Mouse (Mus musculus) retina, postnatal 1 day (tissue): Measurements from ENCODE around the gene Dlgap5.

Experiments used
- DNase-seq: peaks from one replicate; pipeline ENCODE4 v3.0.0-alpha.2; 2012

The Dlgap5 gene

DNA sequence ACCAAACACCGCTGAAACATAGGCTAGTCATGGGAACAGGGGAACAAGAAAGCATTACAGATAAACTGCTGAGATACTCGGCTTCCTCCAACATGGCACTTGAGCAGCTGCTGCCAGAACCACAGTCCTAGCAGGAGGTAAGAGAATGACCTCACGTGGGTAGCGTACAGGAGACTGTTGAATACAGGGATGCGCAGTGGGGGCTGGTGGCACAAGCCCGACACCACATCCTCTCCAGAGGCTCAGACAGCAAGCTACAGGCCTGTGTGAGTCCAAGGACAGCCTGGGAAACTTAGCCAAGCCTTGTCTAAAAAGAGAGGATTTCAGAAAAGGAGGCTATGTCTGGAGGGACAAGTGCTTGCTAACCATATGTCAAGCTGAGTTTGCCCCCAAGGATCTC is 23.2 kb downstream of the Dlgap5 start:
- DNase-seq, result no peak

- no peak for DNase-seq
Observed at GRCm38 (mm10) chr14:47393354-47394094, 24.7 kb downstream of the Dlgap5 start.

GRCm38 (mm10) chr14:47386125-47386524 is 32.1 kb downstream of the Dlgap5 start:
- DNase-seq, result no peak

- no peak for DNase-seq
Observed at GRCm38 (mm10) chr14:47384653-47385052, 33.6 kb downstream of the Dlgap5 start.

DNA sequence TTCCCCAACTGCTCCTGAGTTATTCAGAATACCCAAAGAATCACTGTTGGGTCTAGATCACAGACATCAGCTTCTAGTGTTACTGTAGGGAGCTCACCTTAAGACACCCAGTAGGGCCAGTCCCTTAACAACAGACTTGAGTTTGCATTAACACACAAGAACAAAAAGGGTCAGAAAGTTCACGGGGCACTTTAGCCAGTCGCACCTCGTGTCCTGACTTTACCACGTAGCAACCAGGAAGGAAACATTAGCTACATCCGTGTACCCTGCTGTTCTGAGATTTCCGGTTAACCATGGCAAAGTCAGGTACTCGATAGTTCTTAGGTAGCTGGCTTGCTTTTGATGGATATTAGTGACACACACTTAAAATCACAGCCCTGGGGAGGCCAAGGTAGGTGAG is 34.3 kb downstream of the Dlgap5 start:
- no peak for DNase-seq

DNA sequence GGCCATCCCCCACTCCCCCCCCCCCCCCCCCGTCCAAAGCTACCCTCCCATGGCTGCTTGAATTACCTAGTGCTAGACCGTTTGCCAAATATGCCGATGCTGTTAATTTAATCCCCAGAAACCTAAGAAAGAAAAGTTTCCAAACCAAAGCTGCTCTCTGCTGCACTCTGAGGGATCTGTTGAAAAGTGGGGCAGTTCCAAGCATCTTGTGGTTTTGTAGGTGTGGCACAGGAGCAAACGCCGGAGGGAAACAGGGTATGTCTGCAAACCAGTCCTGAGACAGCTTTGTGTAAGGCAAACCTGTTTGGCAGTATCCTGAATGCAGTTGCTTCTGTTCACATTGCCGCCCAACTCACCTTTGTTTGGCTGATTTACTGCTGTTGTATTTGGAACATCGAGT is 39.9 kb downstream of the Dlgap5 start:
- no peak for DNase-seq

DNA sequence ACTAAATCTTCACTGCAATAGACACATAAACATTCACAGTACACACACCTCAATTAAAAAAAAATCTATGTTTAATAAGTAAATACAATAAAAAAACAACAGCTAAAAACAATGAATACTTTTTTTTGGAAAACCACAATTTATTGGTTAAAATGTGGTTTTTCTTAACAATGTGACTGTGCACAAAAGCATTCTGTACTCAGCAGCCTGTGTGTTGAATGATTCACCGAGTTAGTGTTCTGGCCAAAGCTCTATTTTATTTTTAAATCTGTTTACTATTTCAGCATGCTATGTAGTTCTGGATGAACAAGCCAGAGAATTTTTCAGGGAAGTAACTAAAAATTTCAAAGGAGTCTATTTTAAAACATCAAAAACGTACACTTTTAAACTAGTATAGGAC is 41.7 kb downstream of the Dlgap5 start:
- DNase-seq, result no peak

DNA sequence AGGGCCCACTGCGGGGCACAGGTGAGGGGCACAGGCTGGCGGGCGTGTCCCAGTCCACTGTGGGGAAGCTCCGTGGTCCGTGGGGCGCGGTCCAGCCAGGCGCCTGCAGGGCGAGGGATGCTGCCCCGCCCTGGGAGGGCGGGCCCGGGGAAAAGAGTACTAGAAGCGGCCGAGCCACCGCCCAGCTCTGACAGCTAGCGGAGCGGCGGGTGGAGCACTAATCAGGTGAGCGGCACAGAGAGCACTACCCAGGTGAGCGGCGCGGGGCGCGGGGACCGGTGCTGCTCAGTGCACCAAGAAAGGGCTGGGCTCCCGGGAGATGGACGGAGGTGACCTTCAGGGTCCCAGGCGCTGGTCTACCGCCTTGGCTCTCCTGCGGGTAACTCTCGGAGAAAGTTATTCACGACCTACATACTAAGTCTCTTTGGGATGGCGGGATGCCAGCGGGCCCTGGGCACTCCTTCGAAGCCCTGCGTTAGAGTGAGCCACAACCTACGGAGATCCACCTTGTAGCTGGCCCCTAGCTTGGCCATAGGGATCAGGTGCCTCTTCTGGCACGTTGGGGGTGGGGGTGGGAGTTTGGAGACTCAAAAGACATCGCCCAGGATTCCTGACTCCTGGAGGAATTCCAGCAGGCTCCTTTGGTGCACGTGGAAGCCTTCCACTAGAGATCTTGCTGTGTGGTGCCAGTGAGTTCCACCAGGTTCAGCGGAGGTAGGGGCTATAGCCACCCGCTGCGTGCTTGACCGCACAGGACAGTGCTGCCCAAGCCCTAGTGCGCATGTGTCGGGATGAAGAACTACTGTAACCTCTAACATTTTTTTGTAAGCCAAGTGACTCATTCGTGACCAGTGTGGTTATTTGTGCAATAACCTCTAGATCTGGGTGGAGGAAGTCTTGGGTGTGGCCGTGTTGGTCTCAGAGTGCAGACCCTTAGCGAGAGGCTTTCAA is 44.2 kb downstream of the Dlgap5 start:
- DNase-seq, result peak; percentile 16

- DNase-seq, result no peak
Observed at GRCm38 (mm10) chr14:47371689-47372088, 46.5 kb downstream of the Dlgap5 start.

GRCm38 (mm10) chr14:47370790-47371189 is 47.4 kb downstream of the Dlgap5 start:
- DNase-seq, result no peak

DNA sequence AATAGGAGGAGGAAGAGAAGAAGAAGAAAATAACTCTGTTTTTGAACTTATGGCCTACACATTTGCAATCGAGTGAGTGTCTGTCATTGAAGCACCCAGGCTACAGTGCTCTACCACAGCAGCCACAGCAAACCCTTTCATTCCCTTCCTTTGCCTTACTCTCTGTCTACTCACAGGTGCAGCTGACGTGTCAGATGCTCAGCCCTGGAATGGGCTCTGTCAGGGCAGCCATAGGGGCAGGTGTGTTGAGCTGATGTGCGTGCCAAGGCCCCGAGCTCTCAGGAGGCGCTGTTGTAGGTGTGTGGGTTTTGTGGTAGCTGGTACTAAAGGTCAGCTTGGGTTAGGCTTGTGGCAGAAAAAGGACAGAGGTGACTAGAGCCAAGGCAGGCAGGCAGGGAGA is 48.5 kb downstream of the Dlgap5 start:
- DNase-seq, result no peak

DNA sequence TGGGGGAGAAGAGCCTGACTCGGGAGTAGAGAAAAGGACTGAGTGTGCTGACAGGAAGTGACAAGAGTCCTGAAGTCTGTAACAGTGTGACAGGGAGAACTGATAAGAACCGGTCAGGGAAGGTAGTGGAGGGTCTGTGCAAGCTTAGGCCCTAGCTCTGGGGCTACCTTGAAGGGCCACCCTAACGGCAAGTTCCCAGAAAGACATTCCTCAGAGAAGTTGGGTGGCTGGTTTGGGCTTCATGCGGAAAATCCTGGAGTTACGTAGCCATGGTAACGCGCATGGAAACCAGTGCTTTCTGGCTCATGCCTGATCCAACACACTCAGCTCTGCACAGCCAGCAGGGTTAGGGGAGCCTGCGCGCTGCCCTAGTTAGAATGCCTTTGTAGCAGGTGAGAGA is 50.7 kb downstream of the Dlgap5 start, which contains the start of gene Lgals3:
Lgals3 (plus strand) TSS at position 291 of the 400 bp plus-strand sequence.
- DNase-seq, result peak; percentile 72

DNA sequence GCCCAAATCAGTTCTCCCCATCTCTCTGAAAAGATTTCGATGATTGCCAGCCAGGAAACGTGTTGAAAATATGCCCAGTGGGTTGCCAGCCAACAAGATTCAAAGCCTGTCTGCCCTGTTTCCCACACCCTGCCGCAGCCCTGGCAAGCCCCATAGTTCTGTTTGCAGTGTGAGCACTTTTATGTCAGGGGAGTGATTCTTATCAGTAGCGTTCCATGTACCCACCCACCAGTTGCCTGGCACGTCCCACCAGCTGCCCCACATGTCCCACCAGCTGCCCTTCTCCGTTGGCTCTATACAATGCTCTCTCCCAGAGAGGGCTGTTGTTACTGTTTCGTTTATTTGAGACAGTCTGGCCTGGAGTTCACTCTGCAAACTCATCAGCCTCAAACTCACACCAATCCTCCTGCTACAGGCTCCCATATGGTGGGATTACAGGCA is 51.3 kb downstream of the Dlgap5 start:
- DNase-seq, result peak; percentile 47

- peak; percentile 78 for DNase-seq
Observed at GRCm38 (mm10) chr14:47364742-47365449, 53.3 kb downstream of the Dlgap5 start.

GRCm38 (mm10) chr14:47361899-47362298 is 56.3 kb downstream of the Dlgap5 start:
- DNase-seq, result no peak

GRCm38 (mm10) chr14:47361418-47361817 is 56.8 kb downstream of the Dlgap5 start:
- no peak for DNase-seq

DNA sequence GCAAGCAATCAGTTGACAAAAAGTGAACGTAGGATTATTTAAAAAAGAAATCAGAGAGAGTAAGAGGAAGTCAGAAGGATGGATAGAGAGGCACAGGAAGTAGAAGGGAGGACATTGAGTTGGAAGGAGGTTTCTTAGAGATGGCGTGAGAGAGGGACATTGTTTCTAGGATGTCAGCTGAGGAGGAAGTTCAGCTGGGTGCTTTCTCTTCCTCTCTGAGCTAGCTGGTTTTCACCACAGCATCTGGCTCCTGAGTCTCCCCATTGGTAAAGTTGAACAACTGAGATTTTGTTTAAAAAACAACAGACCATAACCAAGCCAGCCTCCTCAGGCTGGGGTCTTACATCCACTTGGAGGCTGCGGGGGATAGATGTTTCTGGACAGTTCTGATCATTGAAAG is 58.6 kb downstream of the Dlgap5 start:
- DNase-seq, result no peak

GRCm38 (mm10) chr14:47356622-47357021 is 61.6 kb downstream of the Dlgap5 start:
- DNase-seq, result no peak

DNA sequence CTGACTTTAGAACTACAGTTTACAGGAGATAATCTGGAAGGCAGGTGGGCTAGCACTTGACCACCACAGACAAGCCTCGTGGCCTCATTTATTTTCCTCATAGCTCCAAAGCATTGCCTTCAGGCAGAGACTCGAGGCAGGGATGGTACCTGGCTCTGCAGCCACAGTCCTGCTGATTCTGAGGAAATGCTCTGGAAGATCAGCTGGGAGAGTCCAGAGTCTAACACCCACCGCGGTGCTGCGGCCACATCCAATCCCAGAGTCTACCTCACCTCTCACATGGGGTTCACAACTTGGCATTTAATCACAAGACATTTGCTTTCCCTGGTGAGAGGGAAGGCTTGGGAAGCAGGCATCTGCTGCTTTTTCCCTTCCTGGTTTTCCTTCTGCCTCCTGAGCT is 63.3 kb downstream of the Dlgap5 start:
- no peak for DNase-seq

DNA sequence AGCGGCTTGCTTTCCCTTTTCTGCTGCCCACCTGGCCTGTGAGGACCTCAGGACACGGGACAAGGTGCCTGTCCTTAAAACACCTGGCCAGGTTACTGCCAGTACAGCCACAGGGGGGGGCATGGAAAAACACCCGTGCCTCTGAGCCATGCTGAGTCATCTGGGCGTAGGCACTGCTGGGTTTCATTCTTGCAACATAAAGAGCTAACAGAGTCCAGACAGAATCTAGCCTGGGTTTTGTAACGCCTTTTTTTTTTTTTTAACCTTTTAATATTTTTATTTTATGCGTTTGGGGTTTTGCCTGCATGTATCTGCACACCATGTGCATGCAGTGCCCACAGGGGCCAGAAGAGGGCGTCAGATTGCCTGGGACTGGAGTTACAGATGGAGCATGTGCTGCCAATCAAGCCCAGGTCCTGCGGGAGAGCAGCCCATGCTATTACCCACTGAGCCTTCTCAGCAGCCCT is 64.1 kb downstream of the Dlgap5 start:
- DNase-seq, result no peak

DNA sequence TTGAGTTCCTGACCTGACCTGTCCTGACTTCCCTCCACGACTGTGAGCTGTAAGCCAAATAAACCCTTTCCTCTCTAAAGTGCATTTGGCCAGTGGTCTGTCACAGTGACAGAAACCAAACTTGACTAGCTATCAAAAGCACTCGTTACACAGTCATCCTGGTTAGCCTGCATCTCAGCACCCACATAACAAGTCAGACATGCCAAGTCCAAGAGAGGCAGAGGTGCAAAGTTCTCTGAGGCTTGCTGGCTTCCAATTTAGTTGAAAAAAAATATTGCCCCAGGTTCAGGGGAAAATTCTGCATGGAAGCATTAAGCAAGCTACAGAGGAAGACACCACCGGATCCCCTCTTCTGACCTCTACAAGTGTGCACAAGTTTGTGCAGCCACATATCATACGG is 65.0 kb downstream of the Dlgap5 start:
- no peak for DNase-seq

GRCm38 (mm10) chr14:47352272-47352671 is 65.9 kb downstream of the Dlgap5 start:
- no peak for DNase-seq

DNA sequence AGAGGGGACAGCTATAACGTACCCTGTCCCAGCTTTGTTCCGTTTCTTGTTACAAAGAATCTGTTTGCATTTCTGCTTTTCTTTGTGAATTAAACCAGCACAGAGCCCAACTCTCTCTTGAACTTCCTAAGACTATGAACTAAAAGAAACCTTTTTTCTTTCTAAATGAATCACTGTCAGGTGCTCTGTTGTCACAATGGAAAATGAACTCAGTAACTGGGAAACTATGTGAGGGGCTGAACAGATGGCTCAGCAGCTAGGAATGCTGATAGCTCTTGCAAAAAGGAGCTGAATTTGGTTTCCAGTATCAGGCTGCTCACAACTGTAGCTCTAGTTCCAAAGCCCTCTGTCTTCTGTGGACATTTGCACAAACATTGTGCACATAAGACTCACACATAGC is 67.2 kb downstream of the Dlgap5 start:
- DNase-seq, result no peak
